Mouse (Mus musculus) R1 (cell line): ENCODE results near the gene Psen2.
A peak's percentile ranks its signal among the peaks of the same experiment; 100 is the strongest.

Experiments
- DNase-seq: peaks from one replicate; pipeline ENCODE4 v3.0.0-alpha.2; 2018; ENCODE audit warnings: low read depth, low spot score

The Psen2 gene

DNA sequence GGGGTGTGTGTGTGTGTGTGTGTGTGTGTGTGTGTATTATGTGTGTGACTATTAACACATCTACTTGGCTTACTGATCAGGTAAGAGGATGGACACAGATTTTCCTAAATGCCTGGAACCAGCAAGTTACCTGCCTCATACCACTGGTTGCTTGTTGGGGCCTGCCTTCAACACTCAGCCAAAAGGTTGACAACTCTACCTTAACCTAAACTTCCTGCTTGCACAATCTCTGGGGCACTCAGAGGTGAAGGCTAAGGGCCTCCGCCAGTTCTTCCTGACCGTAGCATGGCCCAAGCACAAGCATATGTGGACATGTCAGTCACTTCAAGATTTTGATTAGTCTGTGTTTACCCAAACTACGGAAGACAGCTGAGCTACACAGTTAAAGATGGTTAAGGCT, 65.3 kb downstream of the Psen2 start:
- DNase-seq = no peak

GRCm38 (mm10) chr1:180196508-180196907, 66.7 kb downstream of the Psen2 start:
- no peak for DNase-seq

GRCm38 (mm10) chr1:180195703-180196381, 67.4 kb downstream of the Psen2 start:
- DNase-seq = peak; percentile 99

GRCm38 (mm10) chr1:180194781-180195471, 68.3 kb downstream of the Psen2 start:
- peak; percentile 78 for DNase-seq

DNA sequence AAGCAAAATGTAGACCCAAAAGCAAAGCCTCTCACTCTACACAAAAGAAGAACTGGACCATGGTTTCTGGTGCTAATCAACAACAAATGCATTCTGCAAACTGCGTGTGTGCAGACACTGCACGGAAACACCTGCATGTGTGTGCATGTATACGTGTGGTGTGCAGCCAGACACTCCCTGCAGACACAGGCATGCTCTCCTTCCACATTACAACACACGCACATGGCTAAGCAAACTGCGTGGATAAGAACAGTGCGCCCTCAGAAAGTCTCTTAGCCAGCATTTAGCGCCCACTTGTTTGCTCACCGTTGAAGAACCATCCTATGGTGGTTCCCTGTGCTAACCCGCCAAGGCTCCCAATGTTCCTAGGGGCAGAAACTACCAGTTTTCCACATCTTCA, 69.2 kb downstream of the Psen2 start:
- DNase-seq = no peak

- DNase-seq = no peak
These were observed 69.8 kb downstream of the Psen2 start for GRCm38 (mm10) chr1:180193391-180193935.

- DNase-seq = no peak
These were observed 70.4 kb downstream of the Psen2 start for GRCm38 (mm10) chr1:180192866-180193265.

- peak; percentile 19 for DNase-seq
These were observed 71.5 kb downstream of the Psen2 start for GRCm38 (mm10) chr1:180191651-180192220.

- no peak for DNase-seq
These were observed 72.1 kb downstream of the Psen2 start for GRCm38 (mm10) chr1:180191112-180191511.

DNA sequence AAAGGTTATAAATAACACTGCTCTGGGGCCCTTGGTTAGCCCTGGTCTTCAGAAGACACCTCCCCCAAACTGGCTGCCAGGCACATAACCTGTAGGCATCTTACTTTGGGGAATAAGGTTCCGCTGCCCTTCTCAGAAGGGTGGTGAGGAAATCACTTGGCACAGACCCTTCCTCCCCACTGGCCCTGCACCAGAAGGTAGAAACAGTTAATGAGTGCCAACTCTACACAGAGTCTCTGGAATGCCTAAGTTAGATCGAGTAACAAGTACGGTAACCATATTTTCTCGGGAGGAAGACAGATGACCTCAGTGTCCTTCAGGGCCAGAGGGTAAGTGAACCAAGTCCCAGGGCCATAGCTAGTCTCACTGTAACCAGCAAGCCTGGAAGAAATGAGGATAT, 74.3 kb downstream of the Psen2 start:
- no peak for DNase-seq

DNA sequence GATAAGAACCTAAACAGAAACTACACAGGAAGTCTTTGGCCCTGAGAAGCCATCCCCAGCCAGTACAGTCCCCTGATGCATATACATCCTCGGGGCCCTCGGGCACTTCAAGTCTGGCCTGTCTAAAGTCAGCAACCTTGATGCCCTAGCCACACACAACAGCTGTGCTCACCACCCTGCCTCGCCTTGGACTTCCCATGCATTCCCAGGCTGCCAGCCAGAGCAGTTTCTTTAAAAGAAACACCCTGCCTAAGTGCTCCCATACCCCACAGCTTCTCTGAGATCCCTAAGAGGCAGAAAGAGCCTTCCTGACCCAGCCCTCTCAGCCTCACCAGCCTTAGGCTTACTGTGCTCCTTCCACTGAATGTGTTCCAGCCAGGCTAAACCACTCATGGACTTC, 76.9 kb downstream of the Psen2 start:
- DNase-seq = no peak

GRCm38 (mm10) chr1:180185877-180186276, 77.4 kb downstream of the Psen2 start:
- no peak for DNase-seq

GRCm38 (mm10) chr1:180184768-180185167, 78.5 kb downstream of the Psen2 start:
- no peak for DNase-seq

GRCm38 (mm10) chr1:180183525-180184159, 79.6 kb downstream of the Psen2 start:
- no peak for DNase-seq

DNA sequence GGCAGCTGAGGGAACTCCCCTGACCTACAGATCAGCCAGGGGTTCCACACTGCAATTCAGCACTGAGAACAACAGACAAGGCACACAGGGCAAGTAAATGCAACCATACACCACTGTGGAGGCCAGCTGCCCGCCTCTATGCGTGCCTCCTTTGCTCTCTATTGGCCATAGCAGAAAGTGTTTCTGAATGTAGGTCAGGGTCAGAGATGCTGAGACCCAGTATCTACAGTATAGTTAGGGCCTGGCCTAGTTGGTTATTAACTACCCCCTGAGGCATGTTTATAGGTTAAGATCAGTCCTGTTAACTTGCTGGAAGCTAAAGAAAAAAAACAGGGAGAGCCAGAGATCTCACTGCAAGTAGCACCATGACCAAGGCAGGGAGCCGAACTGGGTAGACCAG, 80.5 kb downstream of the Psen2 start:
- DNase-seq = no peak

DNA sequence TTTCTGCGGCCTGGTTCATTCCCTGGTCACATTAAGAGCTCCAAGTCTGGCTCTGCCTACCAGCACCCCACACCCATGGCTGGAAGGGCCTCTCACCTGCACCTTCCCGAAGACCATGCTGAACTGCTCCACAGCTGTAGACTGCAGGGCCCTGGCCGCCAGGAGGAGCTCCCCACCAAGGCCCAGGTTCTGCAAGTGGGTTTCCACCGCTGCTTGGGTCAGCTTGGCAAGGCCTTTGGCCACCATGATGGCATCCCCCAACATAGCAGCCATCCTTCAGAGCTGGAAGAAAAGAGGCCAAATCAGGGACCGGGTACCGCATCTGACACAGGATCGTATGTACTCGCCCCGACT, 81.3 kb downstream of the Psen2 start:
- DNase-seq = peak; percentile 28

GRCm38 (mm10) chr1:180181304-180181965, 81.8 kb downstream of the Psen2 start:
- no peak for DNase-seq

GRCm38 (mm10) chr1:180179840-180180239, 83.4 kb downstream of the Psen2 start:
- no peak for DNase-seq

DNA sequence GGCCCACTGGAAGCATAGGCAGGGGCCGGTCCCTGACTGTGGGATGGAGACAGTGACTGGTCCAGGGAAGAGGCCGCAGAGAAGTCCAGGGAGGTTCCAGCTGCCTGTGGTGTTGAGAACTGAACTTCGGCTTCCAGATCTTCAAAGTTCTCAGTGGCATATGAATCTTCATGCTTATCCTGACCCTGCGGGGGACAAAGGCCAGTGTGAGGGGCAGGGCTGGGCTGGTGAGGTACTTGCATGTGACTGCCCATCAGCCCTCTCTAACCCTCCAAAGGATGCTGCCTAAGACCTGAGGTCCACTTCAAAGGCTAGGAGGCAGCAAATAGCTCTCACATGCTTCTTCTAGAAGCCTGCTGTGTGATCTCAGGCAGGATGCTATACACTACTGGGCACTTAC, 84.1 kb downstream of the Psen2 start:
- no peak for DNase-seq

- DNase-seq = no peak
These were observed 84.9 kb downstream of the Psen2 start for GRCm38 (mm10) chr1:180178340-180178739.
